Mouse (Mus musculus) sigmoid colon, adult 10 weeks (tissue): ENCODE data around the gene 2900026A02Rik. TPM values are rescaled to one million over a fixed set of nuclear protein-coding genes. Genes with fewer than 3 reads are reported as not detected.

Experiments used
- polyA plus RNA-seq: library from polyadenylated mRNA; stranded (reverse); fragments of 350-450 nt; fragmentation: Illumina TruSeq; extraction: RNeasy Lipid Tissue Mini Kit (QIAGEN cat#74804); gene quantifications from one replicate; pipeline ENCODE4 v1.2.3, GENCODE M21; 2014; ENCODE audit warnings: low read depth, low replicate concordance

Gene 2900026A02Rik
- 25.7 TPM for polyA plus RNA-seq

DNA sequence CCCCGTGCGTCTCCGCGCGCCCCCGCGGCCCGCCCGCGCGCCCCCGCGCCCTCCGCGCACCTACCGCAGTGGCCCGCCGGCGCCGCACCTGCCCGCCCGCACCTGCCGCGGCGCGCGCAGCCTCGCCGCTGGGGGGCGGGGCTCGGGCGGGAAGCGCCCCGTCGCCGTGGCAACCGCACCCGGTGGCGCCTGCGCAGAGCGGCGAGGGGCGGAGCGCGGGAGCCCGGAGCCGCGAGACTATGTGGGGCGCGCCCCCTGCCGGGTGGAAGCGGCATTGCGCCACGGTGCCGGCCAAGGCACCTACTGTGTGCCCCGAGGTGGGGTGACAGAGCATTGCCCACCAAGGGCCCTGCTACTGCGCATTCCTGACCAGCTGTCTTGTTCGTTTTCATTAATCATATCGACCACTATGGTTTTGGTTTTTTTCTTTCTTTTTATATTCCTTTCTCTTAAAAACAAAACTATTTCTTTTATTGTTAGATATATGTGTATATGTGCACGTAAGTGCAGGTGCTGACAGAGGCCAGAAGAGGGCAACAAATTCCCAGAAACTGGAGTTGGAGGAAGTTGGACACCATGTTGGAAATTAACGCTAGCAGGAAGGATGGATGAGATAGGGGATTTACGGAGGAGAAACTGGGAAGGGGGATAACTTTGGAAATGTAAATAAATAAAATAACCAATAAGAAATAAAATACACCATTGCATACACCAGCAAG, at the start of gene 2900026A02Rik:
2900026A02Rik (minus strand) TSS at position 90 of the 719 bp plus-strand sequence.

DNA sequence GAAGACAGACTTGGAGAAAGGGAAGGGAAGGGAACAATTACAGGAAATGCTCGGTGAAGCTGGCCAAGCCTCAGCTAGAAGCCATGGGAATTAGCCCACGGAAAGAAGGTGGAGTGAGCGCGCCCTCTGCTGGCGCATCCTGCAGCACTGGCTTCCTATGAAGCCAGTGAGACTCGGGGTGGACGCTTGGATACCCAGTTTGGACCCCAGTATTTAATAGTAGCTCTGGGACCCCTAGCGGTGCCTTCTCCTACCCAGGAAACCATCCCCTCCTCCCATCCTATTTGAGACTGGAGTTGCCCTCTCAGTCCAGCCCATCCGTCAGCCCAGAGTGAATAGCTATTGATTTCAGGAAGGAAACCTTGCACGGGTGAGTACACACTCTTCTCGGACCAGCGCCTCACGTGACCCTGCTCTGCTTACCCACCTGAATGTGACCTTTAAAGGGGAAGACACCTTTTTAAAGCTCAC, 5.6 kb upstream of the 2900026A02Rik start, which contains the start of gene Tmem211:
Tmem211 (plus strand) TSS at position 278 of the 471 bp plus-strand sequence.

DNA sequence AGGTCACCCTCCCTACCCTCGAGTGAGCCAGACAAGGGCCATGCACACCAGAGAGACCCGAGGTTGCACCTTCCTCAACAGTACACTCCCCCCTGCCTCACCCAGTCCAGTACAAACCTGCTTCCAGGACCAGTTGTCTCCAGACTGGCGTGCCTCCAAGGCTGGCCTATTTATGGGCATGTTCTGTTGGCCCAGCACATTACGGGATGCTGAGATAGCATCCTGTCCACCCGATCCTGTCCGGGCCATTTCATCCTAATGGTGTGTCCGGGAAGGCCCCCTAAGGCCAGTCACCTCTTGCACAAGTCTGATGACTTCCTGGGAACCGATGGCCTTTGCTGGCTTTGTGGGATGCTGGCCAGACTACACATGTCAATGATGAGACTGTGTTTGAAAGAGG, 139.6 kb downstream of the 2900026A02Rik start, which contains the start of gene Crybb3:
Crybb3 (minus strand) TSS at position 146 of the 400 bp plus-strand sequence.

DNA sequence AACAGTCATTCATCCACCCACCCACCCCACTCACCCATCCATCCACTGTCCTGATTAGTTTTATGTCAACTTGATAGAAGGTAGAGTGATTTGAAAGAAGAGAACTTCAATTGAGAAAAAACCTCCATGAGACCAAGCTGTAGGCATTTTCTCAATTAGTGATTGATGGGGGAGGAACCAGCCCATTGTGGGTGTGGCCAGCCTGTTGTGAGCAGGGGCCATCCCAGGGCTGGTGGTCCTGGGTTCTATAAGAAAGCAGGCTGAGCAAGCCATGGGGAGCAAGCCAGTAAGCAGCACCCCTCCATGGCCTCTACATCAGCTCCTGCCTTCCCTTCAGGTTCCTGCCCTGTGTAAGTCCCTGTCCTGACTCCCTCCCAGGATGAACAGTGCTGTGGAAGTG, 151.0 kb downstream of the 2900026A02Rik start, which contains the start of gene Crybb2:
Crybb2 (minus strand) TSS at position 101 of the 400 bp plus-strand sequence.

Other genes starting within 250 kb of the 2900026A02Rik start
- gene Grk3, start 205.4 kb downstream of the 2900026A02Rik start, polyA plus RNA-seq, result 10.6 TPM
- not detected for gene Crybb2, start 151.1 kb downstream of the 2900026A02Rik start, polyA plus RNA-seq
- 0.73 TPM for gene Crybb3, start 139.7 kb downstream of the 2900026A02Rik start, polyA plus RNA-seq
- not detected for gene Tmem211, start 5.7 kb upstream of the 2900026A02Rik start, polyA plus RNA-seq
- gene Sgsm1, start 89.5 kb upstream of the 2900026A02Rik start, polyA plus RNA-seq, result 1.8 TPM
- gene Aym1, start 136.1 kb upstream of the 2900026A02Rik start, polyA plus RNA-seq, result not detected